Mouse (Mus musculus): ENCODE measurements around the gene Gm20662. TPM values are rescaled to one million over a fixed set of nuclear protein-coding genes. Genes with fewer than 3 reads are reported as not detected.

The Gm20662 gene
- polyA plus RNA-seq (2012; rRNA removed), result 0.68 and 4.3 TPM in 2 replicates

GRCm38 (mm10) chr9:107996049-107996448 lies at the start of gene Gm20662:
TSS of gene Gm20662 (plus strand) at chr9:107996349.

GRCm38 (mm10) chr9:107949922-107950235 lies 46.3 kb upstream of the Gm20662 start, which contains the start of gene Traip:
TSS of gene Traip (plus strand) at chr9:107950136.

GRCm38 (mm10) chr9:107975399-107976386 lies 20.5 kb upstream of the Gm20662 start, which contains the start of gene Uba7:
TSS of gene Uba7 (plus strand) at chr9:107975505.

GRCm38 (mm10) chr9:107982681-107983346 lies 13.3 kb upstream of the Gm20662 start, which contains the start of gene Gm20661:
TSS of gene Gm20661 (plus strand) at chr9:107983058.

DNA sequence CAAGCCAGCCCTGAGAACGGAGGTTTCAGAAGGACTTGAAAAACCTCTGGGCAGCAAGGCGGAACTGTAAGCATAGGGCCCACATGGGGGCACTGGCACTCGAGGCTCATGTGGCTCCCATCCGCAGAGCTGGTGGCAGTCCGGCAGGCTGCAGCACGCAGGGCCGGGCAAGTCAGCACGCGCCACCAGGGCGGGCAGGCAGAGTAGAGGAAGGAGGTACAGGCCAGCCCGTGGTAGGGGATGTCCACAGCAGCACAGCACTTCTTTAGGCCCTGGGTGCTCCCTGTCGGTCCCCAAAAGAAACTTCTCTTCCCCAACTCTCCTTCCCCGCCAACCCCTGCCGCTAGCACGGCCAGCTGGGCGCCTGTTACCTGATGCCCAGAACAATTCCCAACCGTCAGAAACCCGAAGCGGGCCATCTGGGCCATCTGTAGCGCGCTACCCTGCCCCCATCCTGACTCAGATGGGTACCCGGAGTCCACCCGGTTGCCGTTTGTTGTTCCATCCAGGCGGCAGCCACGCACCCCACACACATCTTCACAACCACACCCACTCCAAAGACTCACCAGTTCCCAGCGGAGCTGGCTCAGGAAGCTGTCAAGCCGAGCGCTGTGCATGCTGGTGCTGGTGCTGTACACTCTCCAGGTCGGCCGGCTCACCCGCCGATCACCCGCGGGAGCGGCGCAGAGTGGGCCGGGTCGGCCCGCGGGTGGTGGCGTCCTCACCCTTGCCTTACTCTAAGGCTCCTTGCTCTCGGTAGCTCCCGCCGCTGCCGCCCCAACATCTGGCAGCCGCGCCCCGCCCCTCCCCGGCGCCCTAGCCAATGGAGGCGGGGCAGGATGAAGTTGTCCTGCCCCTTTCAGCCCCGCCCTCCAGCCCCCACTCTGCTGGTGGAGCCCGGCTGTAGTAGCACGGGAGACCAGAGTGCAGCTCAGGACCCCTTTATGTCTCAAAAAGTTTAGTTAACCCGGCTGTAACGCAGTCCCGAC lies 10.7 kb upstream of the Gm20662 start, which contains the start of gene Inka1:
TSS of gene Inka1 (minus strand) at position 749 of the 989 bp plus-strand sequence.

GRCm38 (mm10) chr9:107992197-107992596 lies 4.0 kb upstream of the Gm20662 start, which contains the start of gene Cdhr4:
TSS of gene Cdhr4 (plus strand) at chr9:107992497.

DNA sequence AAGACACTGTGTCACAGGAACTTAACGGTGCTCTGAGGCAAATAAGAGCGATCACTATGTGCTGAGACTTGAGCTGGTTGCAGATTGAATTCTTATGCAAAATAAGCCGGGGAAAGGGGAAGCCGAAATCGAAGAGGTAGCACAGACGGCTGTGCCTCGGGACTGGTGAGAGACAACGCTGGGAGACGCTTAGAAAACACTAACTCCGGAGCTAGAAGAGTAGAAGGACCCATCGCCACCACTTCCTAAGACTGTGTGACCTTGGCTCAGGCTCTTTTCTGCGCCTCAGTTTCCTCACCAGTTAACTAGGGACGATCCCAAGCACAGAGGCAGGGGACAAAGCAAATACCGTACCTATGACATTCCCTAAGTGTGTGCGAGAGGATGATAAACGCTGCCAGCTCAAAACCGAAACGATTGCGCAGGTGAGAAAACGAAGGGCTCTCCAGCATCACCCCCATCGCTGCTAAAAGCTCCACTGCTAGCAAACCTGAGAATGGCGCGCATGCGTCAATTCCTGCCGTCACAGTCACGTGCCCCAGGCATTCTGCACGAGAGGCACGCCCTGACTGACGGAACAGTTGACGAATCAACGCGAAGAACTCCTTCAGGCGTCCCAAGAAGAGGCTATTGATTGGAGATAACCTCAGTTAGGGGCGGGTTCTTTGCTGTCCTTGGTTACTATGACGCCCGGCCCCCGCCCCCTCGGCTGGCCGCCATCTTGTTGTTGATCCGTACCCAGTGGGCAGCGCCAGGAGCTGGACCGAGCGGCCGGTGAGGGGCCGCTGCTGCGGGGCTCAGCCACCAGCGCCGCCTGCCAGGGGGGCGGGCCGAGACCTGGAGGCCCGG lies 6.0 kb downstream of the Gm20662 start, which contains the start of gene Ip6k1:
TSS of gene Ip6k1 (plus strand) at position 580 of the 849 bp plus-strand sequence.

GRCm38 (mm10) chr9:108049016-108049455 lies 52.9 kb downstream of the Gm20662 start, which contains the start of gene Gmppb:
TSS of gene Gmppb (plus strand) at chr9:108049242.

GRCm38 (mm10) chr9:108052885-108053664 lies 56.9 kb downstream of the Gm20662 start, which contains the start of gene Amigo3:
TSS of gene Amigo3 (plus strand) at chr9:108053159.

DNA sequence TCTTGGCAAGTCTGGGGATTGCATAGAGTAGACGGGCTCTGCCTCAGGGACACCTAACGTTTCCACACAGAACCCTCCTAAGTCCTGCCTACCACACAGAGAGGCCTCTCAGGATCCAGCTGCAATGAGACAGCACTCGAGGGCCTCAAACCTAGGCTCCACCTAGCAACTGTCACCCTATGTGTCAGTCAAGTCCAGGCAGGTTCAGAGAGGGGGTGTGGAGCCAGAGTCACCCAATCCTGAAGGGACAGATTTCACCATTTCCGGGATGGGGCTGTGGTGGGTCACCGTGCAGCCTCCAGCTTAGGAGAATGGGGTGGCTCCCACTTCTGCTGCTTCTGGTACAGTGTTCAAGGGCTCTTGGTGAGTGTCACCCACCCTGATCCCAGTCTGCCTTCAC lies 84.0 kb downstream of the Gm20662 start, which contains the start of gene Mst1:
TSS of gene Mst1 (plus strand) at position 269 of the 400 bp plus-strand sequence.

DNA sequence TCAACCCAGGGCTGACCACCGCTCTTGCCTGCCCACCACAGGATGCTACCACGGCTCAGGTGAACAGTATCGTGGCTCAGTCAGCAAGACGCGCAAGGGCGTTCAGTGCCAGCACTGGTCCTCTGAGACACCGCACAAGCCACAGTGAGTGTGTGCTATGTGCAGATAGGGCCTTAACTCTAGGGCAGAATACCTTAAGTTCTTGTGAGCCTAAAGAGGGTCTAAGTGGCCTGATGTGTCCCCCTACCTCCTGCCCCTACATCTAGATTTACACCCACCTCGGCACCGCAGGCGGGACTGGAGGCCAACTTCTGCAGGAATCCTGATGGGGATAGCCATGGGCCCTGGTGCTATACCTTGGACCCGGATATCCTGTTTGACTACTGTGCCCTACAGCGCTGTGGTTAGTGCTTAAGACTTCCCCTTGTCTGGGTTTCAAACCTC lies 86.9 kb downstream of the Gm20662 start, which contains the start of gene Rnf123:
TSS of gene Rnf123 (minus strand) at position 359 of the 444 bp plus-strand sequence.

GRCm38 (mm10) chr9:108094184-108094941 lies 98.2 kb downstream of the Gm20662 start, which contains the start of gene Apeh:
TSS of gene Apeh (minus strand) at chr9:108094606.

Other genes with a start within 250 kb of the Gm20662 start
- 180 and 206 TPM in 2 replicates for gene Rbm5, start 225.4 kb upstream of the Gm20662 start, polyA plus RNA-seq (2012; rRNA removed)
- 98.8 and 117 TPM in 2 replicates for gene Rbm6, start 123.1 kb upstream of the Gm20662 start, polyA plus RNA-seq (2012; rRNA removed)
- 11.7 and 16.7 TPM in 2 replicates for gene Mon1a, start 108.2 kb upstream of the Gm20662 start, polyA plus RNA-seq (2012; rRNA removed)
- gene Mst1r, start 89.5 kb upstream of the Gm20662 start, polyA plus RNA-seq (2012; rRNA removed), result 2.6 and 5.0 TPM in 2 replicates
- not detected in 2 replicates for gene Actl11, start 67.9 kb upstream of the Gm20662 start, polyA plus RNA-seq (2012; rRNA removed)
- gene Camkv, start 60.7 kb upstream of the Gm20662 start, polyA plus RNA-seq (2012; rRNA removed), result 11.2 and 14.5 TPM in 2 replicates
- gene Traip, start 46.2 kb upstream of the Gm20662 start, polyA plus RNA-seq (2012; rRNA removed), result 17.5 and 37.1 TPM in 2 replicates
- 13.7 and 17.7 TPM in 2 replicates for gene Uba7, start 20.8 kb upstream of the Gm20662 start, polyA plus RNA-seq (2012; rRNA removed)
- 1.9 and 5.9 TPM in 2 replicates for gene Gm20661, start 13.3 kb upstream of the Gm20662 start, polyA plus RNA-seq (2012; rRNA removed)
- gene Inka1, start 10.5 kb upstream of the Gm20662 start, polyA plus RNA-seq (2012; rRNA removed), result 31.0 and 53.6 TPM in 2 replicates
- gene Cdhr4, start 3.9 kb upstream of the Gm20662 start, polyA plus RNA-seq (2012; rRNA removed), result 9.7 and 21.1 TPM in 2 replicates
- 70.0 and 86.6 TPM in 2 replicates for gene Ip6k1, start 6.2 kb downstream of the Gm20662 start, polyA plus RNA-seq (2012; rRNA removed)
- gene Gmppb, start 52.9 kb downstream of the Gm20662 start, polyA plus RNA-seq (2012; rRNA removed), result 16.1 and 20.8 TPM in 2 replicates
- gene Amigo3, start 56.8 kb downstream of the Gm20662 start, polyA plus RNA-seq (2012; rRNA removed), result 1.9 and 2.9 TPM in 2 replicates
- gene Mst1, start 84.1 kb downstream of the Gm20662 start, polyA plus RNA-seq (2012; rRNA removed), result 0.83 and 0.87 TPM in 2 replicates
- 56.8 and 62.6 TPM in 2 replicates for gene Rnf123, start 87.0 kb downstream of the Gm20662 start, polyA plus RNA-seq (2012; rRNA removed)
- gene Apeh, start 98.3 kb downstream of the Gm20662 start, polyA plus RNA-seq (2012; rRNA removed), result 65.8 and 71.6 TPM in 2 replicates
- 5.1 and 6.2 TPM in 2 replicates for gene Bsn, start 194.0 kb downstream of the Gm20662 start, polyA plus RNA-seq (2012; rRNA removed)

Data from central nervous system, embryonic 11.5 days (tissue).